Mouse (Mus musculus) testis, postnatal 10 days (tissue): ENCODE measurements around the gene Ctso.

Source experiments
- DNase-seq: peaks from one replicate; pipeline ENCODE4 v3.0.0; 2021; ENCODE audit warnings: low spot score

Ctso gene

DNA sequence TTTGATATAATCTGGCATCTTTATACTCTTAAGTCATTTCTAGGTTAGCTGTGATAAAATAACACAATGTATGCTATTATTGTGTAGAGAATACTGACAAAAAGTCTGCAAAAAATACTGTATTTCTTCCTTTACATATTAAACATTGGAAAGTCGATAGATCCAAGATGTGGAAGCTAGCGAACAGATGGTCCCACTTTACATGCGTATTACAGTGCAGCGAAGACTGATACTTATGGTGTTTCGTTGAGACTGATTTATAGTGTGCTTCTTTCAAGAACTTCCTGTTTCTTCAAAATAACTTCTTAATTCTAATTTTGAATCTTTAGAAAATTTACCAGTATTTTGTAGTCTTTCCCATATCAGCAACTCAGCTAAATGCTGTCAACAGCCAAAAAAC lies 25.1 kb downstream of the Ctso start:
- DNase-seq = no peak

DNA sequence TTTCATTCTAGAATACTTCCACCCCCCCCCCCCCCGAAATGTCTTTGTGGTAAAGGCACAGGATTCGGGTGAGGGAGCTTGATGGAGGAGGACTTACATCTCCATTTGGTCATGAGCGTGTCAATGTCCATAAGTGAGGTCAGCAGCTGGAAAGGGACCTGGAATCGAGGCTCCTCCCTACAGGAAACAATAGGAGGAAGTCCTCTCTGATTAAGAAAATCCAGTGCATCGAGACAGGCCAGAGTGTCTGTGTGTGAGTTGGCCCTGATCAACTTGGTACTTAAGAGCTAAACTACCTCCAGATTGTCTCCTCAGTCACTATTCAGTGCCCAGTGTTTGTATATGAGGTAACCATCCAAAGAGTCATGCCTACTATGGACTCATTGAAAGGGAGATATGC lies 28.9 kb downstream of the Ctso start:
- no peak for DNase-seq

DNA sequence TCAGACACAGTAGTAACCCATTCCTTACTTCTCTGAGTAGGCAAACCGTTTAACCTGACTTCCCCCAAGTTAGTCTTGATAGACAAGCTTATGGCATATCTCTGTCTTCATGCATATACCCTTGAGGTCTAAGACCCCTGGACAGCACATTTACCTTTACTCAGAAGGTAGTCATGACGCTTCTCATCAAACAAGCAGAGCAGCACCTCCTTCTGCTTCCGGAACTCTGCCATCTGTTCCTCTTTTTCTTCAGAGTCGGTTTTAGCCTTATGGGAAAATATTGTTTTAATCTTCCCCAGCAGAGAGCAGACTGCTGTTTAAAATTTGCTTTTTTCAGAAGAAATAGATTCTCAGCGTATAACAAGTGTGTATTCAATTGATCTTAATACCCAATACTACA lies 31.4 kb downstream of the Ctso start:
- DNase-seq = no peak

DNA sequence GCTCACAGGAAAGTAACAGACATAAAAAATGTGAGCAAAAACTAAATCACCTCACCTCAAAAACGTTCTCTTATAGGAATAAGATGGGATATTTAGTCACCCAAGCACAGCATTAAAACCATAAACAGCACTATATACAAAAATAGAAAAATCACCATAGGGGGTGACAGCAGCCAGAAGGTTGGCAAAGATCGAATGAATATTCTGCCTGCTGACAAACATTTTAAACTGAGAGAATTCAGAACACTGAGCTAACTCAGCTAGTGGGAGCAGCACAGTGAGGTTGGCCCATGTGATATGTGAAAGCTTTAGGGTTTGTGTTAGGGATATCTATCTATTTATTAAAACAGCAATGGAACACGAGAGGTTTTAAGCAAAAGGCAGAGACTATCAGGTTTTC lies 32.2 kb downstream of the Ctso start:
- DNase-seq = no peak

DNA sequence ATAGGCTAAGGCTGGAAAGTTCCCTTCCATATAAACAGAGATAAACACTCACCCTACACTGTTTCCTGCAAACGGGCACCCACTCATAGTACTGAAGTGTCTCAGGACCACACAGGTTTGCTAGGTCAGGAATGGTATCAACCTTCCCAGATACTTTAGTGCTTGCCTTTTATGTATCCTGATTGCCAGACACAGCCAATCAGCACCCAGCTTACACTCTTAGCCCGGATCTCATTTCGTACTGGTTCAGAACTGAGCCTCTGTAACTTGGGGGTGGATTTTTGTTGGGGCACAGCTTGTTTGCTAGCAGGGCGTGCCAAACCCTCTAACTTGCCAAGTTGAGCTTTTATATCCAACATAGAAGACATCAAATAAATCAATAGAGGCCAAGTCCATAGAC lies 43.2 kb downstream of the Ctso start:
- no peak for DNase-seq

DNA sequence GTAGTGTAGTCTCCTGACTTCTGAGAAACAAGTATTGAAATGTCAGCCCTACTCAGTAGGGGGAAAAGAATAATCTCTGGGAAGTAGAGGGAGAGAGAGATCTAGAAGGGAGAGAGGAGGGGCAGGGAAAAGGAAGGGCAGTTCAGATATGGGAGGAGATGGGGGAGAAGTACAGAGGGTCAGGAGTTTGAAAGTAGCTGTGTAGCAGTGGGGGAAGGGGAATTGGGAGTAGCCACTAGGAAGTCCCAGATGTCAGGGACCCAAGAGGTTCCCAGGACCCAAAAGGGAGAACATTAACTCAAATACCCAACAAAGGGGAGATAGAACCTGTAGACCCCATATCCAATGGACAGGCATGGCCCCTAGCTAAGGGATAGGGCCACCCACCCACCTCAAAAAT lies 43.7 kb downstream of the Ctso start, which contains the start of gene Tdo2:
TSS of gene Tdo2 (minus strand) at position 101 of the 400 bp plus-strand sequence.
- no peak for DNase-seq

DNA sequence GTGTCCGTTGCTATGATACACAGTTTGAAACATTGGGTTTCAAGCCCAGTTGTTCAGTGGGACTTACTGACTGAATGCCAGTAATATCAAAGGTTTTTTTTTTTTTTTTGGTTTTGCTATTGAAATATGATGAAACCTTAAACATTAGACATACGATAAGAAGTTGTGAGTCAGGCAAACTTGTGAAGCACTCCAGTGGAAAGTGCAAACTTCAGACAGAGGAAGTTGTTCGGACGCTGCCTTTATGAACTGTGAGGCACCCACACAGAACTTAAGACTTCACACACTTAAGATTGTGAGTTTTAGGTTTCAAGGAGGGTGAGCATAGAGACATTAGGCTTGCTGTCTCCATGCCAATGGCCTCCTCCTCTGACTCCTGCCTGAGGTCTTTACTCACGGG lies 49.2 kb downstream of the Ctso start:
- DNase-seq = no peak

DNA sequence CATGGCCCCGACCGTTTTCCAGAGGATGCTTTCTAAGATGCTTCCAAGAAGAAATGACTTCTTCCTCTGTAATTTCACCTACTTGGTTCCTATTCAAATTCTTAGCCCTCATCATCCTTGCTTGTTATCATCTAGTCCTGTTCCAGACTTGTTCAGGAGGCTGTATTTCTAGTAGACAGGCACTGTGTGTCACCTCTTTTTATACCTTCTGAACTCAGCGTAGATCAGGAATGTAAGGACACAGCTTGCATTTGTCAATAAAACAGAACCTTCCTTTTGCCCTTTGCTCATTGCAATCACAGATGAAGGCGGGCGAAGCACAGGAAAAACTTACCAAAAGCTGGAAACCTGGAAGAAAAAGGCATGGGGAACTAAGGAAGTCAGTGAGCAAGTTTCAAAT lies 49.6 kb downstream of the Ctso start, which contains the start of gene Asic5:
TSS of gene Asic5 (plus strand) at position 301 of the 400 bp plus-strand sequence.
- DNase-seq = no peak

DNA sequence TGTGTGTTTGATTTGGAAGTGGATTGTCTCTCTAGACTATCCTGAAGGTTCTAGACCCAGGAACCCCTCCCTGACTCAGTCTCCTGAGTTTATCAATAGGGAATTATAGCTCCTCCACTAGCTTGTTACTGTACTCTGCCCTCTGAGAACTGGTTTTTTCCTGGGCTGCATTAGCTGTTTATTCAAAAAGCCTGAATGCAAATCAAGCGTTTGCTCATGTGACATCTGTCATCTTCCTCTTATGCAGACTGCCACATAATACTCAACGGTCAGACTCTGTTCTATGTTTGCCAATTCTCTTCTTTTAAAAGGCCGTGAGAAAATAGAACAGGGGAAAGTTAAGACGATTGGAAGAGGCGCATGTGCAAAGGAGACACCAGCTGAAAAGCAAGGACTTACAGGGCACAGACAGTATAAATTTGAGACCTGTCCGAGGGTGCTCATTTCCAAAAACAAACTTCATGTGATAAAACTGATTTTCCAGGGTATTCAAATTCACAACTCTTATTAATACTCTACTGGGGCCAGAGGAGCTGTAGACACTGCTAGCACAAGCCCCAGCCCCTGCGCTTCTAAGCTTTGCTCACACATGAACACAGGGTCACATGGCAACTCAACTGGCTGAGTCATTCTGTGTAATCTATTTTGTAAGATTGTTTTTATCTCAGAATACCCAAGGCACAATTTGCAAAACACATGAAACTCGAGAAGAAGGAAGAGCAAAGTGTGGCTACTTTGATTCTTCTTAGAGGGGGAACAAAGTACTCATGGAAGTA lies 50.9 kb downstream of the Ctso start:
- DNase-seq = no peak

DNA sequence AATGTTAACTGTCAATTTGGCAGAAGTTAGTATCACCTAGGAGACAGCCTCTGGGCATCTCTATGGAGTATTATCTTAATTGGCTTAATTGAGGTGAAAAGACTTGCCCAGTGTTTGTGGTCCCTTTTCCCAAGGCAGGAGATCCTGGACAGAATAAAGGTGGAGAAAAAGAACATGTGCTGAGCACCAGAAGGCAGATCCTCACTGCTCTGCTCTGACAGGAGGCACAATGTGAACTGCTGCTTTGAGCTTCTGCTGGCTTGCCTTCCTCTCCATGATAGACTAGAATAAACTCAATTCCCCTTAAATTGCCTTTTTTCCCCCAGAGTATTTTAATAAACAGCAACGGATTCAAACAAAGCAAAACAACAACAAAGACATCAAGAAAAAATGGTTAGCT lies 52.7 kb downstream of the Ctso start:
- DNase-seq = no peak

DNA sequence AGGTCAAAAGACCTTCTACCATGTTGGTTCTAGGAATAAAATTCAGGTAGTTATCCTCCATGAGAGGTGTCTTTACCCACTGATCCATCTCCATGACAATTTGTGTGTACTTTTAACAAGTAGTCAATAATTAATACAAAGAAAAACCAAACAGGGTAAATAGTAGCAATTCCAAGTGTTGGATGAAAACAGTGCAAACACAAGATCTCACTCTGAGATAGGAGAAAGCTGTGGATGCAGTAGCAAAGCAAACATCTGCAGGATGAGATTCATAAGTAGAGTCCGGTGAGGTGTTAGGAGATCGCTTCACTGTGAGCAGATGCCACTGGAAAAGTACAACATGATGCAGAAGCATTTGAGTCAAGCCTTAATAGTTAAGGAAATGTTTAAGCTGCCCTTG lies 53.7 kb downstream of the Ctso start:
- DNase-seq = no peak

DNA sequence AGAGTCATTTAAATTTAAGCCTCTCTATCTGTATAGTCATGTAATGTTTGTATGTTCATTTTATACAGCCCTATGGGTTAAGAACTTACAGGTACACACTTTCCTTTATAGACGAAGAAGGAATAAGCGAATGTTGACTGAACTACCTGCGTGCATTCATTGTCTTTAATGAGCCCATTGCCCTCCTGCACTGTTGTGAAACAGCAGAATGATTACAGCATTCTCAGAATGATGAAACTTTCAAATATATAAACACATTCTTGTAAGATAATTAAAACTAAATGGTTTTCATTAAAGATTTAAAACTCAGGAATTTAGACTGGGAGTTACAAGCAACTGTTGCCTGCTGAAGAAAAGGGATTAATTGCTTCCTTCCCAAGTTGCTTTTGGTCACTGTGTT lies 55.2 kb downstream of the Ctso start:
- DNase-seq = no peak

DNA sequence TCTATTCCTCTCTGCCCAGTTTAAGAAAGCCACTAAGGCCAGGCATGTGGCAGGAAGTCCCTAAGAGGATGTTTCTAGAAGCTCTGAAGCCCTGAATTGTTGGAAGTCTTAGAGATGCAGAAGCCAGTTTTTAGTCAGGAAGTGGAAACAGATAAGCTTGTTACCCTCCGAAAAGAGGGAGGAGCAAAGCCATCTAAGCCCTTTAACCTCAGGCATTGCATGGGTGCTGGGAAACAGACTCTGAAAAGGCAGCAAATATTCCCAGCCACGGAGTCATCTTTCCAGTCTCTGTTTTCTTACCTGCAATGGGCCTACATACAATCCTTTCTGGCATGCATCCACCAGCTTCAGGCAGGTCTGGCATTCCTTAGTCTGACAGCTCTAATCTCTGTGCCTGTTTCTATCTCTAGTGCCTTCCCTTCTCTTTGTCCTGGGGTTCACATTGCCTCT lies 57.3 kb downstream of the Ctso start:
- no peak for DNase-seq

DNA sequence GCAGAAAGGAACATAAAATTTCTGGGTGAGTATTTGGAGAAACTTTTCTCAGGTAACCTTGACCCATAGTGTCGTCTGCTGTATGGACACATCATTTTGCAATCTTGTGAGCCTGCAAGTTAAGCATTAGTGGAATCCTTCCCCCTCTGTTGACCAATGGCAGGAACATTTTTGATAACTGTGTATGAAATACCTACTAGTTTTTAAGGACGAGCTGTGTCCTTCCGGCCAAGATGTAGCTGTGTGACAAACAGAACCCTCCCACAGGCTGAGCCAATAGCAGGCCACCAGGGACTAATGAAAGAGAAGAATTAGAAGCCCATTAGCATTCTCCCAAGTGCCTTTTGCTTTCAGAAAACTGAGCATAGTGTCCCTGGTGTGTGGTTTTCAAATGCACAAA lies 58.1 kb downstream of the Ctso start:
- no peak for DNase-seq

DNA sequence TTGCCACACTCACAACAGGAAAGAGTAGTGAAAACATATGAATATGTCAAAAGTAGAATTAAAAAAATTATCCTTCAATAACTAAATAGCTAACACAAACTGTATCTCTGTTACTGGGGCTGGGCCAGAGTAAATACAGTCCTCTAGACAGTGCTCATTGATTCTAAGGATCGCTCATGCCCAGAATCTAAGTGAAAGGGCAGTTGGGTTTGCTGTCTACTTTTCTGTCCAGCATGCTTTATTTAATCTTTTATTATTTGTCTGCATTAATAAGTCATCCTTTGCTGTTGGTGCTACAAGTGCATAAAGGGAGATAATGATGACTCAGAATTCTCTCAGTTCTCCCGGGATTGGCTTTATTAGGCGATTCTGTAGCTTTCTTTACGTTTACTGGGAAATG lies 63.0 kb downstream of the Ctso start:
- no peak for DNase-seq

DNA sequence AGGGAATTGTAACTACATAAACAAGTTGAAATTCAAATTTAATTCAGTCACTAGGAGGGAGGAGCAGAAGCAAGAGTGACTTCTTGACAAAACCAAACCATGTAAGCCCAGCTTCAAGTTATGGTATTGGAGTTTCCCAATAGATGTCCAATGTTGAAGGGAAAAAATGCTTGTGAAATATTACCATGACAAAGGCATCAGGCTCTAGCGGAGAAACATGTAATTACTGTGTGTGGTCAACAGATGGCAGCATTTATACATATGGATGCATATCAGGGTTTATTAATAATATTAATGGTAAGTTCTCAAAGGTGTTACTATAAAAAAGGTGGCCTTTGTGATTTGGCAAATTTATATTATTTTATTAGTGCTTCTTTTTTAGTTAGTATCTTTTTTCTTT lies 63.6 kb downstream of the Ctso start:
- DNase-seq = no peak
